Mouse (Mus musculus): Measurements from ENCODE around the gene Fam129c. TPM values are rescaled to one million over a fixed set of nuclear protein-coding genes. Genes with fewer than 3 reads are reported as not detected.

The Fam129c gene
- total and polyA plus RNA-seq, 2 experiments from 2014 or later, result 4.7 to 5.3 TPM

DNA sequence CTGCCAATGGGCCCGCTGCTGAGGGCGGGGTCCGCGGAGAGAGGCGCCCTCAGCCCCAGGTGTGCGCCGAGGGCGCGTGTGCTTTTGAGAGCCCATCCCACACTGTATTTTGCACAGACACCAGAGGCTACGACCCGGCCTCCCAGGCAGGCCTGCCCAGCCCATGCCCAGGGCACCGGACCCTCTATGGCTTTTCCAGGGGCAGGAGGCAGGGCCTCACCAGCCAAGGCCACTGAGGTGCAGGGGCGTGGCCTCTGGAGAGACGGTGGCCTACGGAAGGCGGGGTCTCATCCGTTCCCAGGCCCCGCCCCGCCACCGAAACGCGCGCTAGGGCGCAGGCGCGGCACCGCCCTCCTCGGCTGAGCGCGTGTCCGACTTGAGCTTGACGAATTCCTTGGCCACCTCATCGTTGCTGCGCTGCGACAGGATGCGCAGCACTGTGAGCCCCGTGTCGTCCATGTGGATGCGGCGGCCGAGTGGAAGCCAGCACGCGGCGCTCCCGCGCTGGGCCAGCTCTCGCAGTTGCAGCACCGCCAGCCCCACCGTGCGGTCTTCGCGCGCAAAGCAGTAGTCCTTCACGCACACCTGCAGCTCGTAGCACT, 31.7 kb downstream of the Fam129c start:
- no peaks in the 10 kb centered on the region for H3K9me3 ChIP-seq (ENCODE audit: low read length)
- peak; percentile 73 for TF ChIP-seq CTCF (IDR thresholded peaks at IDR 0.05)

DNA sequence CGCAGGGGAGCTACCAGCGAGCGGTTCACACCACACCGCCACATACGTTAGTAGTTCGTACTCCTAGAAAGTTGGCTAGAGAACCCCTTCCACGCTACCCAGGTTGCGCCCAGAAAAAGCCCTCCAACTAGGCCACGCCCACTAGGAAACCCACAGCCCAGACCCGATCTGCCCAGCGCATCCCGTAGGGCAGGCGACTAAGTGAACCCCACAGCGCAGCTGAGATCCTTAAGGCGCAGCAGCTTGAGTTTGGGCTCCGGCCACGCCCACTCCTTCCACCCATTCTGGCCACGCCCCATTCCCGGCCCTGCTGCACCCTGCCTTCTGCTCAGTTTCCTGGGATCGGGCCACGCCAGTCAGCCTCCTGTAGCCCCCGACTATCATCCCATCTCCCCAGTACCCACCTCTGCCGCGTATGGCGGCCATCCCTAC, 32.3 kb downstream of the Fam129c start:
- Histone ChIP-seq H3K4me3 (ENCODE audit: low read depth, low read length) (peak overlapping the region; percentile 39), H3K9ac (replicated peaks; ENCODE audit: low read length, poor library complexity, severe bottlenecking) (peak overlapping the region; percentile 20; the same call in 1 of the 2 replicates), H3K9me3 (ENCODE audit: low read length) (no peaks in the 10 kb centered on the region), H3K4me1 (ENCODE audit: insufficient read depth, low read length) (0 out of 2 replicates have a peak, but pooled peaks cover 9% of the 10 kb centered on the region), H3K27me3 (ENCODE audit: insufficient read depth, low read length) (no peaks in the 10 kb centered on the region), H3K27ac (ENCODE audit: low read depth, low read length) (peak overlapping the region; percentile 72; the same call in 1 of the 2 replicates), H3K4me2 (ENCODE audit: low read depth, low read length, poor library complexity, severe bottlenecking) (peak overlapping the region; percentile 84), H3K36me3 (ENCODE audit: insufficient read depth, low read length) (peaks cover 9% of the 10 kb centered on the region; the same call in 1 of the 2 replicates)
- 5% methylated on average over 25 of the region's 25 CpGs for WGBS
- ATAC-seq (ENCODE audit: low FRiP score) (peak; percentile 15; the same call in 1 of the 2 replicates), DNase-seq (ENCODE audit: low spot score) (no peak)
- no peak for TF ChIP-seq CTCF (IDR thresholded peaks at IDR 0.05)

More for the DNA sequence above, 31.7 kb downstream of the Fam129c start:
- peak overlapping the region; percentile 20 for H3K9ac ChIP-seq (replicated peaks; ENCODE audit: low read length, poor library complexity, severe bottlenecking)
- peak overlapping the region; percentile 39 for H3K4me3 ChIP-seq (ENCODE audit: low read depth, low read length)
- H3K27ac ChIP-seq (ENCODE audit: low read depth, low read length), result peak overlapping the region; percentile 72
- DNase-seq (ENCODE audit: low spot score), result peak; percentile 93
- H3K4me1 ChIP-seq (ENCODE audit: insufficient read depth, low read length), result 0 out of 2 replicates have a peak, but pooled peaks cover 9% of the 10 kb centered on the region
- H3K4me2 ChIP-seq (ENCODE audit: low read depth, low read length, poor library complexity, severe bottlenecking), result peak overlapping the region; percentile 84
- H3K27me3 ChIP-seq (ENCODE audit: insufficient read depth, low read length), result no peaks in the 10 kb centered on the region
- H3K36me3 ChIP-seq (ENCODE audit: insufficient read depth, low read length), result peaks cover 9% of the 10 kb centered on the region; the same call in 1 of the 2 replicates
- 0% methylated on average over 46 of the region's 55 CpGs for WGBS
- peak; percentile 87 for ATAC-seq (ENCODE audit: low FRiP score)

DNA sequence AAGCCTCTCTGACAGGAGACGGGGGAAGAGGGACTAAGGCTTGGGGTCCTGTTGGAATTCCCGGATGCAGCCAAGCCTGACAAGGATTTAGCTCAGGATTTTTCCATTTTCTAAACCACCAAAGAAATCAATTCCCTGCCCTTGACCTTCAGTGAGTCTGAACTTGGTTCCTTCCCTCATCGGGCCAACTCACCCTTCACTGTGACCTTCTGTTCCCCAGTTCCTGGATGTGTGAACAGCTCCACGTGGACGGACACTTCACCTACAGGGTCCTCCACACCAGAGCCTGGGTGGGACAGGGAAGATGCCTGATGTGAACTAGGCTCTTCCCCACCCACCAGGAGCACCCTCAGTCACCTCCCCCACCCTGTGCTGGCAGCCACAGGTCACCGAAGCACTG, 33.3 kb downstream of the Fam129c start:
- Histone ChIP-seq H3K4me1 (ENCODE audit: insufficient read depth, low read length) (0 out of 2 replicates have a peak, but pooled peaks cover 9% of the 10 kb centered on the region), H3K4me2 (ENCODE audit: low read depth, low read length, poor library complexity, severe bottlenecking) (no peak overlapping the region), H3K36me3 (ENCODE audit: insufficient read depth, low read length) (peaks cover 13% of the 10 kb centered on the region), H3K9ac (replicated peaks; ENCODE audit: low read length, poor library complexity, severe bottlenecking) (no peak overlapping the region), H3K27me3 (ENCODE audit: insufficient read depth, low read length) (no peaks in the 10 kb centered on the region), H3K4me3 (ENCODE audit: low read depth, low read length) (no peak overlapping the region), H3K27ac (ENCODE audit: low read depth, low read length) (no peak overlapping the region), H3K9me3 (ENCODE audit: low read length) (no peaks in the 10 kb centered on the region)
- DNase-seq (ENCODE audit: low spot score) (no peak), ATAC-seq (ENCODE audit: low FRiP score) (no peak)
- no peak for TF ChIP-seq CTCF (IDR thresholded peaks at IDR 0.05)
- WGBS, result 91% methylated on average over 6 of the region's 6 CpGs

DNA sequence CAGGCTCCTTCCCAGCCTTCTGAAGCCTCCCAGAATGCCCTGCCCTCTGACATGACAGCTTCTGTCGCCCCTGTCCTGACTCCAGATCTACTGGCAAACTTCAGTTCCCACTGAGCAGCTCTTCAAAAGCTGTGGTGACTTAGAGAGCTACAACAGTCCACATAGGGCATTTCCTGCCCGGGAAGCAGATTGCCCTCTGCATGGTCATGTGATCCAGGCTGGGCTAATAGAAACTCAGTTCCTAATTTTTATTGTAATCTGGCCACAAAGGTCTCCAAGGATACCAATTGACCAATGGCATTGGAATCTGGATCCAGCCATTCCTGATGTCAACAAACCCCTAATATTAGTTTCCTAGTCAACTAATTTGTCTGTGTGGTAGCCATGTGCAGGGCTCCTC, 34.4 kb downstream of the Fam129c start:
- Histone ChIP-seq H3K4me3 (ENCODE audit: low read depth, low read length) (no peak overlapping the region), H3K4me1 (ENCODE audit: insufficient read depth, low read length) (0 out of 2 replicates have a peak, but pooled peaks cover 9% of the 10 kb centered on the region), H3K4me2 (ENCODE audit: low read depth, low read length, poor library complexity, severe bottlenecking) (no peak overlapping the region), H3K9ac (replicated peaks; ENCODE audit: low read length, poor library complexity, severe bottlenecking) (no peak overlapping the region), H3K9me3 (ENCODE audit: low read length) (no peaks in the 10 kb centered on the region), H3K27ac (ENCODE audit: low read depth, low read length) (no peak overlapping the region), H3K36me3 (ENCODE audit: insufficient read depth, low read length) (peaks cover 20% of the 10 kb centered on the region), H3K27me3 (ENCODE audit: insufficient read depth, low read length) (no peaks in the 10 kb centered on the region)
- DNase-seq (ENCODE audit: low spot score) (no peak), ATAC-seq (ENCODE audit: low FRiP score) (no peak)
- TF ChIP-seq CTCF (IDR thresholded peaks at IDR 0.05), result no peak
- WGBS, result 45% methylated on average over 2 of the region's 2 CpGs

DNA sequence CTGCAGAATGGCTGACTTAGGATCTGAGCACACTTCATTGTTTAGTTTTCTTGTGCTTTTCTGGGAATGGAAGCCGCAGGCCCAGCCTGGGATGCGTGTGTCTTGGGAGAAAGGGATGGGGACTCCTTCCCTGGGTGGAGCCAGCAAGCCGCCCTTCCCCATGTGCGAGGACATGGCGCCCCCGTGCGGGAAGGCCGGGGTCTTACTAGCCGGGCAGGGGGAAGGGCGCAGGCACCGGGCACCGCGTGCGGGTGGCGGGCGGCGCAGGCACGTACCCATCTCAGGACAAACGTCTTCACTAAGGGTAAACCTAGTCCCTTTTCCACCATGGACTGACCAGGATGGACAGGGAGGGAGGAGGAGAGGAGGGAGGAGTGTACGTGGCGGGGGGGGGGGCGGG, 35.7 kb downstream of the Fam129c start:
- peaks cover 23% of the 10 kb centered on the region for H3K36me3 ChIP-seq (ENCODE audit: insufficient read depth, low read length)
- H3K9ac ChIP-seq (replicated peaks; ENCODE audit: low read length, poor library complexity, severe bottlenecking), result no peak overlapping the region
- 17% methylated on average over 17 of the region's 22 CpGs for WGBS
- 0 out of 2 replicates have a peak, but pooled peaks cover 9% of the 10 kb centered on the region for H3K4me1 ChIP-seq (ENCODE audit: insufficient read depth, low read length)
- H3K27ac ChIP-seq (ENCODE audit: low read depth, low read length), result no peak overlapping the region
- H3K4me2 ChIP-seq (ENCODE audit: low read depth, low read length, poor library complexity, severe bottlenecking), result no peak overlapping the region
- ATAC-seq (ENCODE audit: low FRiP score) (no peak), DNase-seq (ENCODE audit: low spot score) (no peak)
- H3K9me3 ChIP-seq (ENCODE audit: low read length), result no peaks in the 10 kb centered on the region
- peak; percentile 51; the same call in 1 of the 2 replicates for TF ChIP-seq CTCF (IDR thresholded peaks at IDR 0.05)
- no peaks in the 10 kb centered on the region for H3K27me3 ChIP-seq (ENCODE audit: insufficient read depth, low read length)
- no peak overlapping the region for H3K4me3 ChIP-seq (ENCODE audit: low read depth, low read length)
